Mouse (Mus musculus) thymus, adult 2 months (tissue): Measurements from ENCODE around the gene Ppp2r5b.

Source experiments
- CTCF ChIP-seq: fragments of 200-500 bp; IDR thresholded peaks from 2 replicates; pipeline ENCODE4 v1.5.1; 2012; ENCODE audit warnings: mild to moderate bottlenecking, control low read depth, low read length, moderate library complexity, borderline replicate concordance; ENCODE audit not compliant: control insufficient read depth, poor library complexity, insufficient read depth; ENCODE audit errors: extremely low read depth
- POLR2A ChIP-seq: fragments of 200-500 bp; IDR thresholded peaks from 2 replicates; pipeline ENCODE4 v1.6.1; 2012; ENCODE audit warnings: mild to moderate bottlenecking, low read length, control low read depth, moderate library complexity; ENCODE audit not compliant: control insufficient read depth, poor library complexity, insufficient read depth; ENCODE audit errors: extremely low read depth

DNA sequence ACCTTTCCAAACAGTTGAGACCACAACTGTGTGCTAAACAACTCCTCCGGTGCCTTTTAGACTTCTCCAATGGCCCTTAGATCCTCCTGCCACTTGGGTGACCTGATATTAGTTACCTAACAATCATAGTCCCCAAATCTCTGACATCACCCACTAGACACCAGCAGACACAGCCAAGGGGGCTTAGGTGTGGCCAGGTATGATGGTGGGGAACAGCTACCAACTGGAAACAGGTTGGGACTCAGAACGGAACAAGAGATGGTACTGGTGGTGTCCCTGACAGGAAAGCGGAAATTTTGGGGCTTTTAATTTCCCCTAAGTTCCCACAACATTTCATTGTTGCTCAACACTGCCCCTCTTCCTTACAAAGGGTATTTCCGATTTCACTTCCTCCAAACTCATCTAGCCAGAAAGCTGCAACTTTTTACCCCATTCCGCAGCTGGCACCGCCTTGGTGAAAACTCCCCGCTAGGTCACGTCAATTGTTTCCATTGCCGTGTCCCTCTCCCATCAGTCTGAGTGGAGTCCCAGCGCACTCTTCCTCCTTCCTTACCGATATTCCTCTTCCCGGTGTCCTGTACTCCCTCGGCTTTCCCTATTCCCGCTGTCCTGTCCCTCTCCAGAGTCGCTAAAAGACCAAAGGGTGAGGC, 40.2 kb upstream of the Ppp2r5b start:
- TF ChIP-seq CTCF: no peak
- no peak for TF ChIP-seq POLR2A
